Mouse (Mus musculus) gastrocnemius, adult 18-20 months (tissue): ENCODE results near the gene Ssx2ip. TPM values are rescaled to one million over a fixed set of nuclear protein-coding genes. Genes with fewer than 3 reads are reported as not detected.

Source experiments
- DNase-seq: peaks from one replicate; pipeline ENCODE4 v3.0.0; 2021; ENCODE audit warnings: low spot score
- microRNA-seq: library from miRNA; unstranded; fragments of <30 nt; microRNA quantifications from one replicate; pipeline ENCODE4 v1.2.0, GENCODE M21; 2021
- total RNA-seq, 2 experiments: library from RNA; stranded (reverse); gene quantifications; 2 replicates each; pipeline ENCODE4 v1.2.3; 2021

Gene Ssx2ip
- total RNA-seq, 2 experiments from 2014 or later, result 26.8 to 30.2 TPM

DNA sequence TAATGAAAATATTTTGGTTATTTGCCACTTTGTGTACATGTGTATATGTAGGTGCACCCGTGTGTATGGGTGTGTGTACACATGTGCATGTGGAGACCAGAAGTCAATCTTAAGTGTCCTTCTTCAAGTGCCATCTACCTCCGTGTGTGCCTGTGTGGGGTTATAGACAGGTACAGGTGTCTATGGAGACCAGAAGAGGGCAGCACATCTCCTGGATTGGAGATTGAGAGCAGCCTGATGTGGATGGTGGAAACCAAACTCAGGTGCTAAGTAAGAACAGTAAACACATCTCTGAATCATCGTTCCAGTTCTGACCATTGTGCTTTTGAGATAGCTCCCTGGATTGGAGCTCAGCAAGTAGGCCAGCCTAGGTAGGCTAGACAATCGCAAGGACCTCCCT, 82.0 kb downstream of the Ssx2ip start:
- no peak for DNase-seq

Small RNAs within 50 kb of the gene (microRNA-seq; reads per million reads assigned to microRNA genes)
- not detected for gene Gm22901

Other genes starting within 250 kb of the Ssx2ip start
- under 1 TPM in 1 of 2 experiments, not detected in 1; 0.28 TPM for gene Lpar3, start 183.7 kb upstream of the Ssx2ip start, total RNA-seq
- gene Ctbs, start 45.2 kb downstream of the Ssx2ip start, total RNA-seq, result 1 to 10 TPM; 3.6 to 4.9 TPM
- 1 to 10 TPM; 7.0 to 8.5 TPM for gene Spata1, start 95.1 kb downstream of the Ssx2ip start, total RNA-seq
- gene Gng5, start 95.2 kb downstream of the Ssx2ip start, total RNA-seq, result 100 to 1,000 TPM; 468 to 538 TPM
- 10 to 100 TPM; 13.3 to 13.4 TPM for gene Rpf1, start 116.8 kb downstream of the Ssx2ip start, total RNA-seq
- gene Uox, start 165.8 kb downstream of the Ssx2ip start, total RNA-seq, result under 1 TPM in 1 of 2 experiments, not detected in 1; 0.45 TPM
- gene Dnase2b, start 211.0 kb downstream of the Ssx2ip start, total RNA-seq, result not detected
- gene 4930503B20Rik, start 246.7 kb downstream of the Ssx2ip start, total RNA-seq, result not detected